Mouse (Mus musculus) midbrain, embryonic 14.5 days (tissue): ENCODE measurements around the gene Gchfr. TPM values are rescaled to one million over a fixed set of nuclear protein-coding genes. Genes with fewer than 3 reads are reported as not detected.

Experiments
- ATAC-seq: fragments of 200-750 bp; cut with Nextera tagmentation; 2 replicates; pipeline ENCODE4 v1.8.0; 2017; ENCODE audit warnings: moderate number of reproducible peaks, moderate library complexity; ENCODE audit not compliant: low FRiP score, low TSS enrichment
- DNase-seq: peaks from one replicate; pipeline ENCODE4 v3.0.0-alpha.2; 2015
- H3K27ac ChIP-seq: fragments of 300-500 bp; sonication (generic); replicated peaks from 2 replicates; pipeline ENCODE4 v1.5.1; 2014; ENCODE audit warnings: mild to moderate bottlenecking, low read depth, low read length, moderate library complexity
- H3K27me3 ChIP-seq: fragments of 300-500 bp; sonication (generic); 2 replicates; pipeline ENCODE4 v1.6.1; 2014; ENCODE audit warnings: low read length, control low read depth, mixed read lengths; ENCODE audit not compliant: control insufficient read depth, insufficient read depth
- H3K36me3 ChIP-seq: fragments of 300-500 bp; sonication (generic); 2 replicates; pipeline ENCODE4 v1.6.1; 2014; ENCODE audit warnings: low read length, control low read depth; ENCODE audit not compliant: control insufficient read depth, insufficient read depth
- H3K4me1 ChIP-seq: fragments of 300-500 bp; sonication (generic); 2 replicates; pipeline ENCODE4 v1.6.1; 2014; ENCODE audit warnings: mild to moderate bottlenecking, antibody characterized with exemption, low read length, control low read depth; ENCODE audit not compliant: control insufficient read depth, insufficient read depth
- H3K4me2 ChIP-seq: fragments of 300-500 bp; sonication (generic); 2 replicates; pipeline ENCODE4 v1.6.1; 2014; ENCODE audit warnings: mild to moderate bottlenecking, low read length, moderate library complexity
- H3K4me3 ChIP-seq: fragments of 300-500 bp; sonication (generic); replicated peaks from 2 replicates; pipeline ENCODE4 v1.5.1; 2014; ENCODE audit warnings: low read depth, low read length
- H3K9ac ChIP-seq: fragments of 300-500 bp; sonication (generic); replicated peaks from 2 replicates; pipeline ENCODE4 v1.6.1; 2014; ENCODE audit warnings: mild to moderate bottlenecking, low read length, moderate library complexity
- H3K9me3 ChIP-seq: fragments of 300-500 bp; sonication (generic); 2 replicates; pipeline ENCODE4 v1.6.1; 2016; ENCODE audit warnings: low read length, control low read depth, mixed read lengths; ENCODE audit not compliant: control insufficient read depth
- WGBS: fragments of 180-500 bp; shearing (Covaris S2); extraction: QIAGEN DNeasy Blood & Tissue Kit; methylation state at CpG from one replicate; pipeline ENCODE4 v1.1.7; 2014; 5-methylcytosine and 5-hydroxymethylcytosine counted together
- polyA plus RNA-seq: library from polyadenylated mRNA; unstranded; fragments of >200 nt; fragmentation: Nextera tagmentation; extraction: Ambion mirVana; gene quantifications from 2 replicates; pipeline ENCODE4 v1.2.1, GENCODE M21; 2014

Gchfr gene
- polyA plus RNA-seq, 1 experiment from 2014 or later = 7.4 TPM

DNA sequence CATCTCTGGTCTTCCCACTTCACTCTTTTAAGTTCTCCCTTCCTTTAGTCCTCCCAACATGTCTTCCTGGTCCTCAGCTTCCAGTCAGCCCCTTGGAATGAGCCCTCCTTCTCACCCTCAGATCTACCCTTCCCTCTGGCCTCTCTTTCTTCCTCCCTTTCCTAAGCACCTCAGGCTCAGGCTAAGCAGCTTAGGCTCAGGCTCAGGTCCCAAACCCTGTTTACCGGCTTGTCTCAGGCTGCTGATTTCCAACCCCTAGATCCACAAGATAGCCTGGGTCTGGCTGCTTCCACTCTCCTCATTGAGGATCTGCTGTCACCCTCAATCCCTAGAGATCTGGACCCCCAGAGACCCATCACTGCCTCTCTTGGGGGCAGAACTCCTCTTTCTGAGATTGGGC is 30.5 kb downstream of the Gchfr start:
- H3K27ac ChIP-seq = no peak overlapping the region
- no peaks in the 10 kb centered on the region for H3K36me3 ChIP-seq
- no peaks in the 10 kb centered on the region for H3K27me3 ChIP-seq
- no peaks in the 10 kb centered on the region for H3K4me1 ChIP-seq
- no peak overlapping the region for H3K4me3 ChIP-seq
- no peaks in the 10 kb centered on the region for H3K9me3 ChIP-seq
- DNase-seq (no peak), ATAC-seq (no peak)
- H3K9ac ChIP-seq = no peak overlapping the region
- no peak overlapping the region for H3K4me2 ChIP-seq
- WGBS = 8% methylated on average over 1 of the region's 1 CpGs

DNA sequence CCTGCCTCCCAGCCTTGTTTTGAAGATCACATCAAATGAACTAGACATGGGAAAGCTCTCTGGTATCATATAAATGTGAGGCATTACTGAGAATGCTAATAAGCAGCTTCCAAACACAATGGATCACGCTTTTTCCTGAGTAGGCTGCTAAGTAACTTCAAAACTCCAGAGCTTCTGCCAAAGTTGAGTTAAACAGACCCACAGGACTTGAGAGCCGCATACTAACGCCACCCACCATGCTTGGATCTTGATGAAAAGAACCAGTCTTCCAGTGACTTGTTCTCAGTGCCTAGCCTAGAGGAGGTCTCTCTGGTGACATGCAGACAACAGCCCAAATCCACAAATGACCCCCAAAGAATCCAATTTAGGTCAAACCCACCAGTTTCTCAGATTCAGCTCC is 31.4 kb downstream of the Gchfr start:
- Histone ChIP-seq H3K9me3 (no peaks in the 10 kb centered on the region), H3K4me3 (no peak overlapping the region), H3K36me3 (no peaks in the 10 kb centered on the region), H3K27ac (no peak overlapping the region), H3K27me3 (no peaks in the 10 kb centered on the region), H3K4me1 (no peaks in the 10 kb centered on the region), H3K9ac (no peak overlapping the region), H3K4me2 (no peak overlapping the region)
- no peak for ATAC-seq
- 18% methylated on average over 3 of the region's 3 CpGs for WGBS
- peak; percentile 18 for DNase-seq

DNA sequence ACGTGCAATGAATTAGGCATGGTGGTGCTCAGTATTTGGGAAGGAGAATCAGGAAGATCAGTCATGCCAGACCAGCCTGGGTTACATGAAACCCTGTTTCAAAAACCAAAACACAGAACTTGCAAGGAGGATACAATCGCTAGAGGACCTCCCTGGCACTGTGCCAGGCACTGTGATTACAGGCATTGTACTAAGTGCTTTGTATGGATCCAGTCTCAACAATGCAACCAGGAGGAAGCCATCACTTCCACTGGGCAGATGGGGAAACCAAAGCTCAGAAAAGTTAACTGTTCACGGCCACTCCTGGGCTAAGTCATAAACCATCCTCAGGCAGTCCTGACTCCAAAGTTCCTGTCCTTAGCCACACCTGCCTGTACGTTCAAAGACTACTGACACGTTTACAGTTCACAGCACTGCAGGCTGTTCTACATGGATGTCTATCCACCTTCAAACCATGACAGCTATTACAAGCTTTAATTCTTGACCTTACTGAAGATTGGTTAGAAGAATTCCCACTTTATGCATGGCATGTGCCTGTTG is 35.4 kb downstream of the Gchfr start:
- WGBS = 52% methylated on average over 5 of the region's 5 CpGs
- no peak for ATAC-seq

DNA sequence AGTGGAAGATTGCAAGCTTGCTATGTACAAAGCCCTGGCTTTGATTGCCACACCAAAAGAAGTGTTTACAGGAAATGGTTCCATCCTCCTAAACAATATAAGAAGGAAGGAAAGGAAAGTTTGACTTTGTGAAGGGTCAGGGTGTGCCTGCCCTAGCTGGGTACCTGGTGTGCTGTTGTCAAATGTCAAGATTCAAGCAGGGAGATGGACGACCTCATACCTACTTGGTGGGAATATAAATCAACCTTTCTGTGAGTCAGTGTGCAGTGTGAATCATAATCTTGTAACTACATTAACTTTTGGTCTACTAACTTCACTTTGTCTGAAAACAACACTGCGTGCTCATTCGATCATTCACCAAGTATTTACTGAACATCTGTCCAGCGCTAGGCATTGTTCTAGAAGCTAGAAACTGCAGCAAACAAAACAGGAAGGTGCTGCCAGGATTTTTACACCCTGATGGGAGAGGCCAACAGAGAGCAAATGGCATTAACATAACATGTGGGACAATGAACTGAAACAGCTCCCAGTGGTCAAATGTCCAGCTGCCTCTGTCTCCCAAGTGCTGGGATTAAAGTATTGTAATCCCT is 36.4 kb downstream of the Gchfr start:
- DNase-seq (no peak), ATAC-seq (no peak)
- Histone ChIP-seq H3K27me3 (no peaks in the 10 kb centered on the region), H3K4me3 (no peak overlapping the region), H3K4me2 (no peak overlapping the region), H3K9me3 (no peaks in the 10 kb centered on the region), H3K27ac (no peak overlapping the region), H3K4me1 (peaks cover 3% of the 10 kb centered on the region; the same call in 1 of the 2 replicates), H3K36me3 (no peaks in the 10 kb centered on the region), H3K9ac (no peak overlapping the region)
- 84% methylated on average over 4 of the region's 4 CpGs for WGBS

More for the DNA sequence above, 35.4 kb downstream of the Gchfr start:
- Histone ChIP-seq H3K9me3 (no peaks in the 10 kb centered on the region), H3K9ac (no peak overlapping the region), H3K36me3 (no peaks in the 10 kb centered on the region), H3K4me2 (no peak overlapping the region), H3K4me3 (no peak overlapping the region), H3K27me3 (no peaks in the 10 kb centered on the region), H3K4me1 (peaks cover 3% of the 10 kb centered on the region; the same call in 1 of the 2 replicates), H3K27ac (no peak overlapping the region)
- DNase-seq = peak; percentile 50

DNA sequence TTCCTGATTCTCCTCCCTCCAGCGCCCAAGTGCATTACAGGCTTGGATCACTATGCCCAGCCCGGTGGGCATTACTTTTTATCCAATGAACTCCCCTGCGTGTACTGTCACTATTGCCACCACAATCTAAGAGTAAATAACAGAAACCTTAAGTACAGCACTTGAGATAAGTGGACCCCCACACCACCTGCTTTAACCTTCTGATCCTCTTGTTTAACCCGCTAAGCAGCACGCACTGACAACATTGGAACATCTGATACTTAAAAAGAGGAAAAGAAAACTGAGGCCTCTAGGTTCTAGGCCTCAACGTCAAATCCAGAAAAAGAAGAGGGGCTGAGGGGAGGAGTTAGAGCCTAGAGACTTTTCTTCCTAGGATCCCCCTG is 40.4 kb downstream of the Gchfr start:
- DNase-seq (no peak), ATAC-seq (no peak; the same call in 1 of the 2 replicates)
- peak overlapping the region; percentile 77 for H3K27ac ChIP-seq
- H3K36me3 ChIP-seq = peaks cover 24% of the 10 kb centered on the region
- H3K4me1 ChIP-seq = peaks cover 8% of the 10 kb centered on the region; the same call in 1 of the 2 replicates
- H3K27me3 ChIP-seq = no peaks in the 10 kb centered on the region
- peak overlapping the region; percentile 64 for H3K9ac ChIP-seq
- WGBS = 25% methylated on average over 6 of the region's 6 CpGs
- peak overlapping the region; percentile 52 for H3K4me2 ChIP-seq
- no peaks in the 10 kb centered on the region for H3K9me3 ChIP-seq
- peak overlapping the region; percentile 58 for H3K4me3 ChIP-seq

DNA sequence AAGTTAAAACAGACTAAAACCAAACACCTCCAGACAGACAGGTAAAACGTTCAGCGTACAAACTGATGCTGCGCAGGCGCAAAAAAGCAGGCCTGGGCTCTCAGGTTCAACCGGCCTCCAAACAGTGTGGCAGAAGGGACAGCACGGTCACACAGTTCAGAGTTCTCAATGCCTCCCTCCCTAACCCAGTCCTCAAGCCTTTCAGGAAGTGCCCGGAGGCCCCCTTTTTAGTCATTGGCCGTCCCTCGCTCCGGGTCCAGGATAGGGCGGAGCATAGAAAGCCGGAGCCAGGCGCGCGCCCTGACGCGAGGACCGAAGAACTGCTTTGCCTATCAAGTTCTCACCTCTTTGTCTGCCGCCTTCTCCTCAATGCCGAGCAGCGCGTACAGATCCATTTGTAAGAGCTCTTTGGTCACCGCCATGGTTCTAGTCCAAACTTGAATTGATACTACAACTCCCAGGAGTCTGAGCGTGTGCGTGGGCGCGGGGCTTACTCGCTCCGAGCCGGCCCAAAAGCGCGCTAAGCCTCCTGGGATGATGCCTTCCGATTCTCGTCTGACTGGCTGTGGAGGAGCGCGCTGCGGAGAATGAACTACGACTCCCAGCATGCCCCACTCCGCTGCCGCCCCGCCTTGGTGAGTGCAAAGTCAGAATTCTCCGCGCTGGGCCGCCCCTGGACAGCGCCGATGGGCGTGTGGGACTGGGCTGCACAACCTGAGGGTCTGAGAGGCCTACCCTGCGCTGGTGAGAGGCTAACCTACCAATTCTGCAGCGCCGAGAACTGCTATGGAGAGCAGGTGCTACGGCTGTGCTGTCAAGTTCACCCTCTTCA is 41.0 kb downstream of the Gchfr start, which contains the start of the genes Zfyve19 and Dnajc17:
Gene Zfyve19 (plus strand): TSS at position 274 of the 832 bp plus-strand sequence.
Gene Dnajc17 (minus strand): TSS at position 452 of the 832 bp plus-strand sequence.
- Histone ChIP-seq H3K4me1 (peaks cover 8% of the 10 kb centered on the region; the same call in 1 of the 2 replicates), H3K9ac (peak within 1 kb of the TSS; percentile 64), H3K9me3 (no peaks in the 10 kb centered on the region), H3K4me2 (peak within 1 kb of the TSS; percentile 52), H3K27me3 (no peaks in the 10 kb centered on the region), H3K36me3 (peaks cover 30% of the 10 kb centered on the region), H3K27ac (peak within 1 kb of the TSS; percentile 77), H3K4me3 (peak within 1 kb of the TSS; percentile 58)
- under 1% methylated on average over 51 of the region's 51 CpGs for WGBS
- DNase-seq (peak; percentile 99), ATAC-seq (peak; percentile 95)

DNA sequence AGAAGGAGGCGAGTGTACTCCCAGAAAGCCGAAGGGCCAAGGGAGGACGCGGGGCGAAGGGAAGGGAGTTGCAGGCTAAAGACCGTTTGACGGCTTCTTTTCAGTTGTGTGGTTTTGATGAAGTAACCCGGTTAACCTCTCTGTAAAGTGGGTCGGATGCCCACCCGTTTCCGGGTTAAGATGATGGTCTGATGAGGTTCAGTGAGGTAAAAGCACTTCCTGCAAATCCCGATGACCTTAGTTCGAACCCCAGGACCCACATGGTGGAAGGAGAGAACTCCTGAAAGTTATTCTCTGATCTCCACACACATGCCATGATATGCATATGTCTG is 41.6 kb downstream of the Gchfr start:
- Histone ChIP-seq H3K4me2 (peak overlapping the region; percentile 52), H3K27ac (peak overlapping the region; percentile 77), H3K4me1 (peaks cover 7% of the 10 kb centered on the region; the same call in 1 of the 2 replicates), H3K9ac (peak overlapping the region; percentile 64), H3K9me3 (no peaks in the 10 kb centered on the region), H3K4me3 (peak overlapping the region; percentile 58), H3K27me3 (no peaks in the 10 kb centered on the region), H3K36me3 (peaks cover 33% of the 10 kb centered on the region)
- WGBS = under 1% methylated on average over 13 of the region's 13 CpGs
- no peak for DNase-seq
- ATAC-seq = no peak
